Mouse (Mus musculus) brain, embryonic 14.5 days (tissue): ENCODE data around the gene Vmn2r92. TPM values are rescaled to one million over a fixed set of nuclear protein-coding genes. Genes with fewer than 3 reads are reported as not detected.
"Not testable (repeated sequence)": the region's sequence is repeated elsewhere in the genome, so short reads cannot be mapped to it uniquely, and the experiment has no call there.

Source experiments
- DNase-seq: peaks from one replicate; pipeline ENCODE4 v3.0.0-alpha.2; 2011; ENCODE audit warnings: low read depth
- CTCF ChIP-seq: fragments of 200-500 bp; IDR thresholded peaks from 2 replicates; pipeline ENCODE4 v1.5.1; 2012; ENCODE audit warnings: inconsistent platforms, mild to moderate bottlenecking, moderate library complexity, borderline replicate concordance; ENCODE audit not compliant: insufficient read depth, insufficient read length; ENCODE audit errors: extremely low read depth
- POLR2A ChIP-seq: fragments of 200-500 bp; IDR thresholded peaks from 2 replicates; pipeline ENCODE4 v1.6.1; 2012; ENCODE audit warnings: mild to moderate bottlenecking, inconsistent platforms, borderline replicate concordance; ENCODE audit not compliant: poor library complexity, insufficient read depth, insufficient read length, severe bottlenecking; ENCODE audit errors: extremely low read depth
- polyA plus RNA-seq: library from polyadenylated mRNA; depleted of rRNA; stranded (reverse); fragments of >200 nt; gene quantifications from 2 replicates; pipeline ENCODE4 v1.2.3, GENCODE M21; 2012; rRNA removed

Gene Vmn2r92
- not detected in 2 replicates for polyA plus RNA-seq

DNA sequence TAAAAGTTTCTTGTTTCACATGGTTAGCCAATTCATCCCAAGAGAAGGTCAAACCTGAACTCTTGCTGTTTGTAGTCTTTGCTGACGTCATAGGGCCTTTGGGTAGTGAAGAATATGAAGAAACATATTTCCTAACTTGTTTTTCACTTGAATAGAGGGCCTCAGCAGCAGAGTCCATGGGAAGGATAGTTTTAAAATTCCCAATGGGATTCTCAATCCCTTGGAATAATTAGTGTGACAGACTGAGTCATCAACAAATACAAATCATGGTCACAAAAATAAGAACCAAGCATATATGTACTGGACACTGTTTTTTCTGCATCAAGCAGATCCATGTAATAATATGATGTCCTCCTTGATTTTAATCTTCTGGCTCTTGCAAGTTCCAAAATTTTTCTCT, at the start of gene Vmn2r92:
Gene Vmn2r92, plus strand, starts transcription at position 301 of the 400 bp plus-strand sequence.
- DNase-seq = not testable (repeated sequence)

DNA sequence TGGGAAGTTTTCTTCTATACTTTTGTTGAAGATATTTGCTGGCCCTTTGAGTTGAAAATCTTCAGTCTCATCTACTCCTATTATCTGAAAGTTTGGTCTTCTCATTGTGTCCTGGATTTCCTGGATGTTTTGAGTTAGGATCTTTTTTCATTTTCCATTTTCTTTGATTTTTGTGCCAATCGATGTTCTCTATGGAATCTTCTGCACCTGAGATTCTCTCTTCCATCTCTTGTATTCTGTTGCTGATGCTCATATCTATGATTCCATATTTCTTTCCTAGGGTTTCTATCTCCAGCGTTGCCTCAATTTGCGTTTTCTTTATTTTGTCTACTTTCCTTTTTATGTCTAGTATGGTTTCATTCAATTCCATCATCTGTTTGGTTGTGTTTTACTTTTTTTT, 49.4 kb upstream of the Vmn2r92 start:
- not testable (repeated sequence) for DNase-seq

DNA sequence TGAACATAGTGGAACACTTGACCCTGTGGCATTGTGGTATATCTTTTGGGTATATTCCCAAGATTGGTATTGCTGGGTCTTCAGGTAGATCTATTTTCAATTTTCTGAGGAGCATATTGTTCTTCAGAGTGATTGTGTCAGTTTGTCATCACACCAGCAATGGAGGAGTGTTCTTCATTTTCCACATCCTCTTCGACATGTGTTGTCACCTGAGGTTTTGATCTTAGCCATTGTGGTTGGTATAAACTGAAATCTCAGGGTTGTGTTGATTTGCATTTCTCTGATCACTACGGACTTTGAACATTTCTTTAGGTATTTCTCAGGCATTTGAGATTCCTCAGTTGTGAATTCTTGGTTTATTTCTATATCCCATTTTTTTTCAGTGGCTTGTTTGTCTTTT, 9.5 kb downstream of the Vmn2r92 start:
- not testable (repeated sequence) for DNase-seq

DNA sequence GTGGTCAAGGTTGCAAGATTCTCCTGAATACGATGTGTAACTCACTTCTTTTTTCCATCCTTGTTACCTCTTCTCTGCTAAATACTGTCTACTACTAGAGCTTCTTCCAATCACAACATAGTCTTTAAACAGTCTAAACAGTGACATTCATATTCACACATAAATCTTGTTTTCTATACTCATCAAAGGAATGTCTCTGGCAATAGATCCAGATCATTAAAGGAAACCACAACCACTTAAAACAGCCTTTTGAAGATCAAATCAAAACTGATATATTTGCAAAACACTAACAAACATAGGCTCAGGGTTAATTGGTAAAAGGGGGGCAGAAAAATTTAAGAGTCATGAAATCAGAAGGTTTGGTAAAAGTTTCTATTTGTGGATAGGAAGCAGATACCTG, 38.0 kb downstream of the Vmn2r92 start:
- no peak for DNase-seq
- TF ChIP-seq POLR2A (no peak), CTCF (no peak)

DNA sequence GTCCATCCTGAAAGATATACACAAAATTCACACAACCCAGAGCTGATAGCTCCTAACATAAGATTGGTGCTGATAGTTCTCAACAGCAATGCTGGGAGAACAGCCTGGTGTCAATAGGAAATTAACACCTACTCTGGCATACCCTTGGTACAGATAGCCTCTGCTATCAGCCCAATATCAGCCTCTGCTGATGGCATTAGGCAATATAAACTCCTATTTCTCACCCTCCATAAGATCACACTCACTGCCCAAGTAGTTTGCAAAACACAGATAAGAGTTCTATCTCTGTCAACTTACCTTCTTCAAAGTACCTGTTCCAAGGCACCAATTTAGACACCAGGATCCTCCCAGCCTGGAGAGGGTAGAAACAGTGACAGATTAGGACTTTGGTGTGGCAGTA, 69.6 kb downstream of the Vmn2r92 start:
- no peak for DNase-seq
- no peak for TF ChIP-seq POLR2A
- TF ChIP-seq CTCF = no peak

DNA sequence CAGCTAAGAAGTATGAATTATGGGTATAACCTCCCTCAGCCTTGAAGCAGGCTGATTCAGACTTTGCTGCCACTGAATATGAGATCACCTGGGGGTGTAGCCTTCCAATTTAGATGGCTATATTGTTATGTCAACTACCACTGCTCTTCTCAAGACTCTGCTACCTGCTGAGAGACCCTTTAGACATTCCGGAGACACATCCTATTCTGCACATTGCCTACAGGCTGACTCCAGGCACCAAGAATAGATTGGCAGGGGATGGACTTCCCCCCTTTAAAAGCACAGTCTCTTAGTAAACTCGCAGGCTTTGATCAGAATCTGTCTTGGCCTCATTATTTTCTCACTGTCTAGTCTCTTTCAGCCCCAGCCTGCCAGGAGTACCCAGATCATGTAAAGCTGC, 80.3 kb downstream of the Vmn2r92 start:
- TF ChIP-seq CTCF (no peak), POLR2A (no peak)
- DNase-seq = no peak

DNA sequence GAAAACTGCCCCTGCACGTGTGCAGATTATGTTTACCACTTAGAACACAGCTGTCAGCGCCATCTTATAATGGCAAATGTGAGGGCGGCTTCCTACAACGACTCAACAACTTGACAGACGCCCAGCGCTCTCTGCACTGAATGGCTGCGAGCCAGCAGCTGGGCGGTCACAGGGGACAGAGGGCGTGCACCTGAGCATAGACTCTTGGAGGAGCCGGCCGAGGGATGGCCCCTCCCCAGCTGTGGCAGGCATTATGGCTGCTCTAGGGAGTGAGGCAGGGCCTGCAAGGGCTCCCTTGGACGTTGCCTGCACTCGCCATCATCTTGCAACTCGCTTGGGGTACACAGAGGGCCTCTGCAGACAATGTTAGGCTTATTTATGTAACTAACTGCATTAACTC, 85.2 kb downstream of the Vmn2r92 start:
- no peak for TF ChIP-seq CTCF

More for the DNA sequence above, 85.2 kb downstream of the Vmn2r92 start:
- DNase-seq = no peak

Other genes with a start within 250 kb of the Vmn2r92 start
- not detected in 2 replicates for gene Fpr-rs4, start 130.2 kb upstream of the Vmn2r92 start, polyA plus RNA-seq
- gene Vmn2r124, start 102.5 kb upstream of the Vmn2r92 start, polyA plus RNA-seq = not detected in 2 replicates
- gene Vmn2r91, start 66.9 kb upstream of the Vmn2r92 start, polyA plus RNA-seq = not detected in 2 replicates
- not detected in 2 replicates for gene Vmn2r94, start 125.9 kb downstream of the Vmn2r92 start, polyA plus RNA-seq
- not detected in 2 replicates for gene Vmn2r93, start 146.2 kb downstream of the Vmn2r92 start, polyA plus RNA-seq